Mouse (Mus musculus) olfactory bulb, adult 2 months (tissue): Measurements from ENCODE around the gene Rgp1.

Experiments used
- CTCF ChIP-seq: fragments of 200-500 bp; IDR thresholded peaks from 2 replicates; pipeline ENCODE4 v1.5.1; 2012; ENCODE audit warnings: low read depth, mild to moderate bottlenecking, low read length, moderate library complexity; ENCODE audit not compliant: insufficient read depth
- POLR2A ChIP-seq: fragments of 200-500 bp; IDR thresholded peaks from 2 replicates; pipeline ENCODE4 v1.6.1; 2012; ENCODE audit warnings: mild to moderate bottlenecking, low read depth, low read length, moderate library complexity; ENCODE audit not compliant: insufficient read depth

DNA sequence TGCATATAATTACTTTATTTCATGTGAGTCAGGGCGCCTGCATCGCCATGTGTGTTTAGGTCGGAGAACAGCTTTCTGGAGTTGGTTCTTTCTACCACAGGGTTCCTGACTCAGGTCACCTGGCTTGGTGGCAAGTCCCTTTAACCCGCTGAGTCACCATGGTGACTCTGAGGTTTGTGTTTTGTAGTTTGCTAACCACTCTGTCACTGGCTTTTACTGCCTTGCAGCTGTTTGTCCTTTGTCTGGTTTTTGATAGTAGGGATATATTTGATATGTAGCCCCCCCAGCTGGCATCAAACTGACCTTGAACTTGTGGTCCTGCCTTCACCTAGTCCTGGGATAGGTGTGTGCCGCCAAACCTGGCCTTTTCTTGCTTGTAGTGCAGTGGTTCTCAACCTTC is 3.7 kb downstream of the Rgp1 start:
- TF ChIP-seq CTCF (no peak), POLR2A (no peak)
